In the genomic region with DNA sequence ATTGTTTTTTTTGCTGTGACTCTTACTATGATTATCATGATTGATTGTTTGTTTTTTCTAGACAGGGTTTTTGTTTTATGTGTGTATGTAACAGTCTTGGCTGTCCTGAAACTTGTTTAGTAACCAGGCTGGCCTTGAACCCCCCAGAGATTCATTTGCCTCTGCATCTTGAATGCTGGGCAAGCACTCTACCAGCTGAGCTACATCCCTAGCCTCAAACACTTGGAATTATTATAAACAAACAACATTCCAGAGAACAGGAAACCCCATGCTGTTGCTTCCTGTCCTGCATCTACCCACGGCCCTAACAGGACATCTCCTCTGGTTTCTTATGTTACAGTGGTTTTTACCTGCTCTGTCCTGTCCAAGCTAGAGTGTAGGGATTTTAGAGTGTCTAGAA, we compare ENCODE assay signal across 11 mouse cellular contexts. TPM values are rescaled to one million over a fixed set of nuclear protein-coding genes. Genes with fewer than 3 reads are reported as not detected.
DNase-seq lines count a peak whose midpoint lies in the region; ATAC-seq and TF ChIP-seq lines count a peak whose summit lies in the region.
"Had no signal": no experiment of that assay in that cellular context is flagged by ENCODE, and none has a peak within 500 bp of the region (broad histone marks: within the 10 kb centered on the region; RNA-seq: fewer than 3 reads in every experiment).

No protein-coding gene starts in this region.

- no peak overlapping the region for H3K4me3 ChIP-seq in heart, embryonic 16.5 days (ENCODE audit: low read length)
- H3K4me3 ChIP-seq in lung, embryonic 16.5 days (ENCODE audit: low read length) = no peak overlapping the region
- no peak overlapping the region for H3K4me3 ChIP-seq in embryonic fibroblast, embryonic 13.5 days (ENCODE audit: insufficient read depth, low read length)
- no peak overlapping the region for H3K4me3 ChIP-seq in neural tube, embryonic 15.5 days (replicated peaks)

- H3K27ac ChIP-seq in heart, embryonic 16.5 days (ENCODE audit: low read length) = peak overlapping the region; percentile 85
- peak overlapping the region; percentile 74 for H3K27ac ChIP-seq in lung, embryonic 16.5 days (ENCODE audit: low read length)
- H3K27ac ChIP-seq in embryonic fibroblast, embryonic 13.5 days (ENCODE audit: insufficient read depth, low read length) = peak overlapping the region; percentile 86
- 0 out of 2 replicates have a peak overlapping the region, but pooled peaks have one; percentile 28 for H3K27ac ChIP-seq in neural tube, embryonic 15.5 days (replicated peaks)

- ATAC-seq in heart, embryonic 16.5 days (replicated peaks; ENCODE audit: extremely low read depth, insufficient read depth, low FRiP score) = no peak
- peak; percentile 45 for ATAC-seq in lung, embryonic 16.5 days (ENCODE audit: low read depth)
- ATAC-seq in neural tube, embryonic 15.5 days (ENCODE audit: low FRiP score) = no peak
- ATAC-seq: activated CD4-positive, CD25-positive, alpha-beta regulatory T cell, adult 4 months had no signal

- TF ChIP-seq POLR2A in embryonic fibroblast, embryonic 13.5 days (IDR thresholded peaks at IDR 0.05; ENCODE audit: low read depth, low read length) = no peak

- H3K9me3 ChIP-seq in heart, embryonic 16.5 days (replicated peaks; ENCODE audit: control insufficient read depth, low read length) = no peaks in the 10 kb centered on the region
- H3K9me3 ChIP-seq in lung, embryonic 16.5 days (ENCODE audit: control insufficient read depth, low read length) = no peaks in the 10 kb centered on the region
- no peaks in the 10 kb centered on the region for H3K9me3 ChIP-seq in neural tube, embryonic 15.5 days (replicated peaks)

- no peak for DNase-seq in heart, adult 8-10 months (ENCODE audit: low spot score)
- DNase-seq in lung, adult 18-20 months = no peak
- DNase-seq in cerebellum, adult 9-10 months = no peak
- DNase-seq in embryo, embryonic 10 days (ENCODE audit: low spot score) = no peak
- DNase-seq: cerebellum, adult 18-20 months; gastrocnemius, postnatal 10 days had no signal

- H3K4me2 ChIP-seq in heart, embryonic 16.5 days (ENCODE audit: low read depth, low read length) = no peak overlapping the region
- H3K4me2 ChIP-seq in lung, embryonic 16.5 days (ENCODE audit: low read depth, low read length) = no peak overlapping the region
- no peak overlapping the region for H3K4me2 ChIP-seq in neural tube, embryonic 15.5 days

- no peaks in the 10 kb centered on the region for H3K27me3 ChIP-seq in heart, embryonic 16.5 days (ENCODE audit: control insufficient read depth, insufficient read depth, low read length)
- no peaks in the 10 kb centered on the region for H3K27me3 ChIP-seq in lung, embryonic 16.5 days (ENCODE audit: control insufficient read depth, insufficient read depth, low read depth, low read length)
- no peaks in the 10 kb centered on the region for H3K27me3 ChIP-seq in neural tube, embryonic 15.5 days (replicated peaks)

- peaks cover 32% of the 10 kb centered on the region for H3K4me1 ChIP-seq in heart, embryonic 16.5 days (ENCODE audit: control insufficient read depth, insufficient read depth, low read length)
- H3K4me1 ChIP-seq in lung, embryonic 16.5 days (replicated peaks; ENCODE audit: control insufficient read depth, insufficient read depth, low read length) = peaks cover 39% of the 10 kb centered on the region
- peaks cover 23% of the 10 kb centered on the region for H3K4me1 ChIP-seq in embryonic fibroblast, embryonic 13.5 days (ENCODE audit: control insufficient read depth, insufficient read depth, low read length)
- H3K4me1 ChIP-seq in neural tube, embryonic 15.5 days = no peaks in the 10 kb centered on the region; the same call in 1 of the 2 replicates

- no peak for TF ChIP-seq CTCF in embryonic fibroblast, embryonic 13.5 days (IDR thresholded peaks at IDR 0.05; ENCODE audit: borderline replicate concordance, insufficient read depth, low read length)

- peak overlapping the region; percentile 41; the same call in 1 of the 2 replicates for H3K9ac ChIP-seq in heart, embryonic 16.5 days (ENCODE audit: low read length)
- no peak overlapping the region for H3K9ac ChIP-seq in lung, embryonic 16.5 days (ENCODE audit: low read length)
- H3K9ac ChIP-seq in neural tube, embryonic 15.5 days (replicated peaks) = no peak overlapping the region

- H3K36me3 ChIP-seq in heart, embryonic 16.5 days (ENCODE audit: control insufficient read depth, insufficient read depth) = no peaks in the 10 kb centered on the region
- no peaks in the 10 kb centered on the region for H3K36me3 ChIP-seq in lung, embryonic 16.5 days (ENCODE audit: control insufficient read depth, insufficient read depth, low read length)
- H3K36me3 ChIP-seq in neural tube, embryonic 15.5 days = no peaks in the 10 kb centered on the region

- WGBS in heart, embryonic 16.5 days = 36% methylated on average over 1 of the region's 1 CpGs
- 18% methylated on average over 1 of the region's 1 CpGs for WGBS in lung, embryonic 16.5 days
- 67% methylated on average over 1 of the region's 1 CpGs for WGBS in neural tube, embryonic 15.5 days

RNA-seq across cellular contexts. Expression of gene Amotl2, which starts 42.4 kb away (rescaled TPM):
- polyA plus RNA-seq in heart, embryonic 16.5 days (2015; fragmentation: Nextera tagmentation; extraction: Ambion mirVana) = 38.6 and 43.4 TPM in 2 replicates
- 10 to 100 TPM; 56.7 to 80.1 (median 58.6) TPM for total RNA-seq in heart, adult 8-10 months (2022)
- 37.6 and 40.1 TPM in 2 replicates for polyA plus RNA-seq in lung, embryonic 16.5 days (2015; fragmentation: Nextera tagmentation; extraction: Ambion mirVana)
- 135 and 188 TPM in 2 replicates for polyA plus RNA-seq in embryonic fibroblast, embryonic 13.5 days (2011; ENCODE audit: insufficient read length, low read depth, missing spikeins)
- 41.5 and 57.0 TPM in 2 replicates for polyA plus RNA-seq in neural tube, embryonic 15.5 days (2015; fragmentation: Nextera tagmentation; extraction: Ambion mirVana)
- polyA plus RNA-seq: activated CD4-positive, CD25-positive, alpha-beta regulatory T cell, adult 4 months had no signal

Comparison
In these comparisons a context has a peak if more than half of its experiments do, and no peak if none do; other contexts are left out.
1. H3K27ac ChIP-seq: peak in every context shown above with its lines; median percentile 86 in embryonic fibroblast, embryonic 13.5 days; 85 in heart, embryonic 16.5 days; 74 in lung, embryonic 16.5 days; 28 in neural tube, embryonic 15.5 days.